Mouse (Mus musculus) G1E (cell line): ENCODE measurements around the gene Unc5b.
"Not testable (repeated sequence)": the region's sequence is repeated elsewhere in the genome, so short reads cannot be mapped to it uniquely, and the experiment has no call there.

Experiments
- CTCF ChIP-seq: IDR thresholded peaks from 2 replicates; pipeline ENCODE4 v1.5.1; 2012; ENCODE audit warnings: low read depth, low read length, inconsistent platforms, mixed read lengths
- GATA1 ChIP-seq: IDR thresholded peaks from 2 replicates; pipeline ENCODE4 v1.6.1; 2012; ENCODE audit warnings: borderline replicate concordance, low read length, inconsistent platforms, mixed read lengths
- POLR2AphosphoS5 ChIP-seq: IDR thresholded peaks from 2 replicates; pipeline ENCODE4 v1.6.1; 2012; ENCODE audit warnings: low read depth, low read length, inconsistent platforms; ENCODE audit not compliant: insufficient replicate concordance

DNA sequence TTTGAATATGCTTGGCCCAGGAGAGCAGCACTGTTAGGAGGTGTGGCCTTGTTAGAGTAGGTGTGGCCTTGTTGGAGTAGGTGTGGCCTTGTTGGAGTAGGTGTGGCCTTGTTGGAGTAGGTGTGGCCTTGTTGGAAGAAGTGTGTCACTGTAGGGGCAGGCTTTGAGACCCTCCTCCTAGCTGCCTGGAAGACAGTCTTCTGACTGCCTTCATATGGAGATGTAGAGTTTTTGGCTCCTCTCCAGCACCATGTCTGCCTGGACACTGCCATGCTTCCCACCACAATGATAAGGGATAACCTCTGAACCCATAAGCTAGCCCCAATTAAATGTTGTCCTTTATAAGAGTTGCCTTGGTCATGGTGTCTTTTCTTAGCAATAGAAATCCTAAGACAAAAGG is 13.9 kb upstream of the Unc5b start:
- not testable (repeated sequence) for TF ChIP-seq CTCF, GATA1, POLR2AphosphoS5
